Mouse (Mus musculus): ENCODE measurements around the gene Abcc4.

GRCm38 (mm10) chr14:118613734-118614133 lies 92.3 kb downstream of the Abcc4 start:
- no peak for TF ChIP-seq CTCF (IDR thresholded peaks at IDR 0.05; ENCODE audit: low read depth, low read length)
- no peak for TF ChIP-seq GATA1 (IDR thresholded peaks at IDR 0.05; ENCODE audit: borderline replicate concordance, low read length)
